Mouse (Mus musculus): ENCODE measurements at regions not wholly inside any gene's neighbourhood (a gene's known extent, or its start where the extent isn't known, plus 50 kb on each side); places are given as distances from the start of the nearest gene placed in this dataset.

GRCm38 (mm10) chr3:147683730-147684129 lies 831.6 kb downstream of the Ttll7 start:
- TF ChIP-seq POLR2A (IDR thresholded peaks at IDR 0.05; ENCODE audit: borderline replicate concordance, insufficient read depth, low read length), result no peak
- TF ChIP-seq CTCF (IDR thresholded peaks at IDR 0.05; ENCODE audit: borderline replicate concordance, insufficient read depth, low read depth, low read length), result no peak

All from cerebellum, adult 2 months (tissue).